9 mouse cellular contexts compared by ENCODE assay signal in the genomic region with DNA sequence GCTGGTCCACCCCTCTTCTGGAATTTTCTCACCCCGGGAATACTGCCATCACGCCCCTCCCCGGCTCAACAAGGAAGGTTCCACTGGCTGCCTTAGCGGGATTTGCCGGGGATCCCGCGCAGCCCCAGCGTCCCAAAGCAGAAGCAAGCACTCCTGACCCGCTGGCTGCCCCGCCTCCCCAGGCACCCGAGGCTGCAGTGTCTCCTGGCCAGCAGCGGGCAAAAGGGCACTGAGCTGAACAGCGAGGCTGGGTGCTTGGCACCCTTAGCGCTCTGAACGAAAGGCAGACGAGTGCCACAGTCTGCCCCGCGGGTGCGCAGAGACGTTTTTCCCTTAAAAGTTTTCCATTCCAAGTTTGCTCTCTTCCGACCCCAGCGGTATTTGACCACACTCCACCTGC. TPM values are rescaled to one million over a fixed set of nuclear protein-coding genes. Genes with fewer than 3 reads are reported as not detected.
DNase-seq lines count a peak whose midpoint lies in the region; ATAC-seq and TF ChIP-seq lines count a peak whose summit lies in the region.
"Had no signal": no experiment of that assay in that cellular context is flagged by ENCODE, and none has a peak within 500 bp of the region (broad histone marks: within the 10 kb centered on the region; RNA-seq: fewer than 3 reads in every experiment).

No protein-coding gene starts in this region.

- H3K27me3 ChIP-seq in heart, embryonic 11.5 days (ENCODE audit: control insufficient read depth, insufficient read depth, low read length) = peaks cover 51% of the 10 kb centered on the region
- 0 out of 2 replicates have a peak, but pooled peaks cover 4% of the 10 kb centered on the region for H3K27me3 ChIP-seq in kidney, embryonic 14.5 days (ENCODE audit: control insufficient read depth, insufficient read depth, low read length)
- peaks cover 69% of the 10 kb centered on the region for H3K27me3 ChIP-seq in lung, embryonic 15.5 days

- under 1% methylated on average over 22 of the region's 22 CpGs for WGBS in heart, embryonic 11.5 days (ENCODE audit: insufficient replicate concordance)
- whole genome bisulfite sequencing in kidney, embryonic 14.5 days = 0% methylated on average over 22 of the region's 22 CpGs
- 1% methylated on average over 22 of the region's 22 CpGs for WGBS in lung, embryonic 15.5 days

- no peaks in the 10 kb centered on the region for H3K36me3 ChIP-seq in heart, embryonic 11.5 days (ENCODE audit: control insufficient read depth, insufficient read depth, low read length)
- no peaks in the 10 kb centered on the region for H3K36me3 ChIP-seq in kidney, embryonic 14.5 days (ENCODE audit: control insufficient read depth, insufficient read depth, low read length)
- no peaks in the 10 kb centered on the region for H3K36me3 ChIP-seq in lung, embryonic 15.5 days

- ATAC-seq in heart, embryonic 11.5 days (replicated peaks; ENCODE audit: insufficient number of reproducible peaks, low FRiP score, low TSS enrichment) = no peak
- ATAC-seq in kidney, embryonic 14.5 days (ENCODE audit: low FRiP score, low TSS enrichment) = no peak
- no peak for ATAC-seq in lung, embryonic 15.5 days (ENCODE audit: borderline replicate concordance, extremely low read depth, low FRiP score, low TSS enrichment)
- ATAC-seq in inflammation-experienced regulatory T-cells, adult 6 months = no peak

- H3K4me1 ChIP-seq in cortical plate, adult 2 months (ENCODE audit: control insufficient read depth, insufficient read depth, low read length) = no peaks in the 10 kb centered on the region
- H3K4me1 ChIP-seq in heart, embryonic 11.5 days (ENCODE audit: control insufficient read depth, insufficient read depth, low read length) = peaks cover 27% of the 10 kb centered on the region
- H3K4me1 ChIP-seq in kidney, embryonic 14.5 days (ENCODE audit: control insufficient read depth, insufficient read depth, low read length) = peaks cover 28% of the 10 kb centered on the region; the same call in 1 of the 2 replicates
- peaks cover 39% of the 10 kb centered on the region for H3K4me1 ChIP-seq in lung, embryonic 15.5 days

- no peak overlapping the region for H3K27ac ChIP-seq in cortical plate, adult 2 months (ENCODE audit: insufficient read depth, low read length)
- H3K27ac ChIP-seq in heart, embryonic 11.5 days (ENCODE audit: low read depth, low read length) = no peak overlapping the region
- peak overlapping the region; percentile 38; the same call in 1 of the 2 replicates for H3K27ac ChIP-seq in kidney, embryonic 14.5 days (ENCODE audit: low read depth, low read length)
- no peak overlapping the region for H3K27ac ChIP-seq in lung, embryonic 15.5 days

- TF ChIP-seq CTCF in cortical plate, adult 2 months (IDR thresholded peaks at IDR 0.05; ENCODE audit: extremely low read depth, insufficient read depth, low read length) = no peak

- H3K9me3 ChIP-seq in heart, embryonic 11.5 days (replicated peaks; ENCODE audit: control insufficient read depth, low read length) = no peaks in the 10 kb centered on the region
- no peaks in the 10 kb centered on the region for H3K9me3 ChIP-seq in kidney, embryonic 14.5 days (ENCODE audit: control insufficient read depth, low read length)
- no peaks in the 10 kb centered on the region for H3K9me3 ChIP-seq in lung, embryonic 15.5 days

- peak overlapping the region; percentile 56 for H3K4me3 ChIP-seq in cortical plate, adult 2 months (ENCODE audit: insufficient read depth, low read length)
- peak overlapping the region; percentile 55 for H3K4me3 ChIP-seq in heart, embryonic 11.5 days (ENCODE audit: low read depth, low read length)
- peak overlapping the region; percentile 50 for H3K4me3 ChIP-seq in kidney, embryonic 14.5 days (ENCODE audit: low read length)
- peak overlapping the region; percentile 49 for H3K4me3 ChIP-seq in lung, embryonic 15.5 days

- no peak for TF ChIP-seq POLR2A in cortical plate, adult 2 months (IDR thresholded peaks at IDR 0.05; ENCODE audit: extremely low read depth, insufficient read depth, low read length)

- peak overlapping the region; percentile 34; the same call in 1 of the 2 replicates for H3K9ac ChIP-seq in heart, embryonic 11.5 days (ENCODE audit: low read depth, low read length)
- peak overlapping the region; percentile 67 for H3K9ac ChIP-seq in kidney, embryonic 14.5 days (ENCODE audit: low read depth, low read length)
- H3K9ac ChIP-seq in lung, embryonic 15.5 days = peak overlapping the region; percentile 38

- peak overlapping the region; percentile 99 for H3K4me2 ChIP-seq in heart, embryonic 11.5 days
- peak overlapping the region; percentile 93 for H3K4me2 ChIP-seq in kidney, embryonic 14.5 days (replicated peaks; ENCODE audit: low read depth, low read length)
- peak overlapping the region; percentile 99 for H3K4me2 ChIP-seq in lung, embryonic 15.5 days

- peak; percentile 30 for DNase-seq in embryo, embryonic 10 days (ENCODE audit: low spot score)
- DNase-seq in embryo, embryonic 9.5 days (ENCODE audit: extremely low spot score) = no peak
- peak; percentile 36 for DNase-seq in retina, embryonic 14.5 days (ENCODE audit: low spot score)

RNA-seq across cellular contexts. Expression of gene Gfra1, which starts 2.1 kb away (rescaled TPM):
- 21.2 and 25.1 TPM in 2 replicates for polyA plus RNA-seq in cortical plate, adult 2 months (2012; rRNA removed)
- polyA plus RNA-seq in heart, embryonic 11.5 days (2014; fragmentation: Nextera tagmentation; extraction: Ambion mirVana) = 3.8 and 4.3 TPM in 2 replicates
- polyA plus RNA-seq in kidney, embryonic 14.5 days (2014; fragmentation: Nextera tagmentation; extraction: Ambion mirVana) = 38.1 and 70.1 TPM in 2 replicates
- polyA plus RNA-seq in lung, embryonic 15.5 days (2015; fragmentation: Nextera tagmentation; extraction: Ambion mirVana) = 7.9 and 9.5 TPM in 2 replicates
- polyA plus RNA-seq in inflammation-experienced regulatory T-cells, adult 6 months (2017; shearing (Covaris generic)) = 1 to 10 TPM in 1 of 3 experiments, under 1 TPM in 2; 0.15 to 1.8 (median 0.63) TPM

RNA-seq across cellular contexts. Expression of gene Ccdc172, which starts 58.2 kb away (rescaled TPM):
- polyA plus RNA-seq in cortical plate, adult 2 months (2012; rRNA removed) = 0.09 TPM in 1 of 2 replicates, not detected in the other
- not detected in 2 replicates for polyA plus RNA-seq in heart, embryonic 11.5 days (2014; fragmentation: Nextera tagmentation; extraction: Ambion mirVana)
- not detected in 2 replicates for polyA plus RNA-seq in kidney, embryonic 14.5 days (2014; fragmentation: Nextera tagmentation; extraction: Ambion mirVana)
- not detected in 2 replicates for polyA plus RNA-seq in lung, embryonic 15.5 days (2015; fragmentation: Nextera tagmentation; extraction: Ambion mirVana)
- polyA plus RNA-seq in inflammation-experienced regulatory T-cells, adult 6 months (2017; shearing (Covaris generic)) = not detected
- polyA plus RNA-seq: gonadal fat pad, adult 2 months had no signal
